Mouse (Mus musculus) ovary, adult 18-20 months (tissue): ENCODE results near the gene Cavin4.

ENCODE experiments used
- DNase-seq: peaks from one replicate; pipeline ENCODE4 v3.0.0; 2022; ENCODE audit warnings: low spot score, mixed read lengths

Cavin4 gene

GRCm38 (mm10) chr4:48663271-48663670 lies at the start of gene Cavin4:
Cavin4 (plus strand) TSS chr4:48663514.
- no peak for DNase-seq

- DNase-seq = no peak
Observed at GRCm38 (mm10) chr4:48615483-48615882, 47.8 kb upstream of the Cavin4 start.

DNA sequence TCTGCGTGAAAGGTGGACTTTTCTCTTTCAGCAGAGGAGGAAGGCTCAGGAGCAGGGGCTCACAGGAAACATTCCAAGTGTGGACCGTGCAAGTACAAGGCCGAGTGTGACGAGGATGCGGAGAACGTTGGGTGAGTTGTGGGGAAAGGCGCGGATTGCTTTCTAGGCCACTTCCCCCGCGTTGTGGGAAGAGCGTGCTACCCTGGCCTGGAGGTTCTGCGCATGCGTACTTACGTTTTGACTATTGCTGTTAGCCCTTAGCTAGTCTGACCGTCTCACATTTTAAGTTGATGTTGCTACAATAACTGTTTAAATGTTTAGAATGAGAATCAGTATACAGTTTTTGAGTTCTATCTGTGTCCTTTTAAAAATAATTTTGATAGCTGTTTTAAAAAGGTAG lies 46.1 kb upstream of the Cavin4 start:
- DNase-seq = no peak

DNA sequence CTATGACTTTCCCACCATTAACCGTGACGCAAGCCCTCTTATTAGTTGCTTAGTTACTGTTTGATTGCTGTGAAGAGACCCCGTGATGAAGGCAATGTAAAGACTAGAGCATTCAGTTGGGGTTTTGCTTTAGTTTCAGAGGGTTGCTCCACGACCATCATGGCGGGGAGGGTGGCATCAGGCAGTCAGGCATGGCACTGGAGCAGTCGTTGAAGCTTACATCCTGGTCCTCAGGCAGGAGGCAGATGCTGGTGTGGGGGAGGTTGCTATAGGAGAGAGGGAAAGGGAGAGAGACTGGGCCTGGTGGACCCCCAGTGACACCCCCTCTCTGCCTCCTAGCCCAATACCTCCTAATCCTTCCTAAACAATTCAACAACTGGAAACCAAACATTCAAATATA lies 43.2 kb upstream of the Cavin4 start:
- no peak for DNase-seq

- DNase-seq = no peak
Observed at GRCm38 (mm10) chr4:48622246-48622645, 41.1 kb upstream of the Cavin4 start.

DNA sequence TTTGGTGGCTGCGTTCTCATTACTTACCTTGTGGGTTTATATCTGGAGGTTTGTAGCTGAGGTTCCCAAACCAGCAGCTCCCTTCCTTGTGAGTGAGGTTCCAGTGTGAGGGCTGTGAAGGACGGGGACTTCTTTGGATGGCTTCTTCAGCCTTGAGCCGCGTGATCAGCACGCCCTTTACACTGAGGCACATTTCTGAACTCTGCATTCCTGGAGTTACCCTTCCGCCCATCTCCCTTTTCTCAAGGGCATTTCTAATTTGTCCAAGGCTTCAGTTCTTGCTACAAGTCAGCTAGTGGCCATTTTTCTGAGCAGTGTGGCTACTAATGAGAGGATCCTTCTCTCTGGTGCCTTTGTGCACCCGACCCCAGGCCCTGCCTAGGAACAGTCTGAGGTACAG lies 40.4 kb upstream of the Cavin4 start:
- DNase-seq = peak; percentile 9

DNA sequence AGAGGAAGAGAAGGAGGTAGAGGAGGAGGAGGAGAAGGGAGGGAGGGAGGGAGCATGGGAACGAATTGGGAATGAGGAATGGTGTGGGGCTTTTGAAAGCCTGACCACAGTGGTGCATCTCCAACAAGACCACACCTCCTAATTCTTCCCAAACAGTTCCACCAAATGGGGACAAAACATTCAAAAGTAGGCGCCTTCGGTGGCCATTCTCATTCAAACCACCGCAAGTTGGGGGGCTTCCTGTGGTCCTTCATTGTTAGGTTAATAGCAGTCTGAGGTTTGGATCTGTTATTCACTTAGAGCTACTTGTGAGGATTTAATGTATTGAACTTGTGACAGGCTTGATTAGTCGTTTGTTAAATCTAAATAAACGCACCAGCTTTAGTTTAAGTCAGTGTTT lies 38.4 kb upstream of the Cavin4 start:
- no peak for DNase-seq

DNA sequence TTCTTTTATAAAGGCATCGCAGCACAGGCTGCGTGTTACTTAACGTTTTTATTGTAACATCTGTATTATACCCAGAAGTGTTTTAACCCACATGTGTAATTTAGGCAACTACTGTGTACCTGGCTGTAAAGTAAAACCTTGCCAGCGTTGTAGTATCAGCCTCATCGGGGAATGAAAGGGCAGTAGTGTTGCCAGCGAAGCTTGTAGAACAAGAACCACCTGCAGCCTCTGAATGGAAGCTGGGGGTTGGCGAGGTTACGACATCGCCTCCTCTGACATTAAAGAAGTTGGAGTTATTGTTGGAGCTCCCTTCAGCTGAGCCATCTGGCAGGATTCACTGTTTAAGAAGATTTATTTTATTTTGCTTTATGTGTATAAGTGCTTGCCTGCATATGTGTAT lies 37.5 kb upstream of the Cavin4 start:
- DNase-seq = no peak

DNA sequence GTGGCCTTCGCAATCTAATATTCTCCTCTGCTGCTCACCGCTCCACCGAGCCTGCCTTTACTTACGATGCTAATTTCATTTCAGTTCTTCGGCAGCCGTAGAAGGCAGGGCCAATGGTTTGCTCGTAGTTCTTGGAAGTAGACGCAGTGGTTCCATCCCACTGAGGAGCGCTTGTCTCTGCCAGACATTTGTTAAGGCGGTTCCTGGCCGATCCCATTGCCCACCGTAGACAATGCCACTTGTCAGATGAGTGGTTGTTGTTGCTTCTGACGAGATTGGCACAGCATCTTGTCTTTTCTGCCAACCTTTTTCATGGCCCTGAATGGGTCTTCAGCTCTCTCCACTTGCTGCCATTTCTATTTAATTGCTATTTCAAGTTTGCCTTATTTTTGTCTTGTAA lies 33.9 kb upstream of the Cavin4 start:
- DNase-seq = no peak

DNA sequence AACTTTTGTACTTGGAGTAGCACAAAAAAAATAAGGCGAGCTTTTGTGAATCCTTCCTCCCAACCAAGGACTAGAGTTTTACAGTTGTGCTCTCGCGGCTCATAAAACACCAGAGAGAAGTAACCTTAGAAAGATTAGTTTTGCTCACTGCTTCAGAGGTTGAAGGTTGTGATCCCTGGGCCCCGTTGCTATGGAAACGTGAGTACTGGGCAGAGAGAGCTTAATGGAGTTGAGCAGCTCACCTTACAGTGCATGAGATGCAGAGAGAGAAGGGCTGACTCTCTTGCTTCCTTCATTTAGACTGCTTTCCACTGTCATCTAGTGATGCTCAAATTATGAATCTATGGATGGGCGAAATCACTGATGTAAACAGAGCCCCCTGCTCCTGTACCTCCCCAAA lies 29.8 kb upstream of the Cavin4 start:
- no peak for DNase-seq

- DNase-seq = no peak
Observed at GRCm38 (mm10) chr4:48634058-48634457, 29.3 kb upstream of the Cavin4 start.

- DNase-seq = no peak
Observed at GRCm38 (mm10) chr4:48636831-48637230, 26.5 kb upstream of the Cavin4 start.

DNA sequence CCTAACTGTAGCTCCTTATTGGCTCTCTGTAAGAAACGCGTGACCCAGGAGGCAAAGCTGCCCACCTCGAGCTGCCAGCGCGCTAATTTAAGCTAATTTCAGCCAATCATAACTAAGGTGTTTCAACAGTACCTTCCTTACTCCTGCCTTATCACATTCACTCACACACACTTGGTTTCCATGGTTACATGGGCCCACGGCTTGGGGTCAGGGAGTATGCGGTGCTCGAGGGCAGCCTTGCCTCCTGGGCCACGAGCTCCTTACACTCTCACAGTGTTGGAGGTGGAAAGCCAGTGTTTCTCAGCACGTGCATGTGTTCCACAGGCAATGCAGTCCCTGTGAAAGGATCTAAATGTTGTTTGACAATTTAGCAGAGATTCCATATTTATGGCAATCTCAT lies 25.2 kb upstream of the Cavin4 start:
- no peak for DNase-seq

- no peak for DNase-seq
Observed at GRCm38 (mm10) chr4:48639503-48639902, 23.8 kb upstream of the Cavin4 start.

GRCm38 (mm10) chr4:48643801-48644200 lies 19.5 kb upstream of the Cavin4 start:
- no peak for DNase-seq

DNA sequence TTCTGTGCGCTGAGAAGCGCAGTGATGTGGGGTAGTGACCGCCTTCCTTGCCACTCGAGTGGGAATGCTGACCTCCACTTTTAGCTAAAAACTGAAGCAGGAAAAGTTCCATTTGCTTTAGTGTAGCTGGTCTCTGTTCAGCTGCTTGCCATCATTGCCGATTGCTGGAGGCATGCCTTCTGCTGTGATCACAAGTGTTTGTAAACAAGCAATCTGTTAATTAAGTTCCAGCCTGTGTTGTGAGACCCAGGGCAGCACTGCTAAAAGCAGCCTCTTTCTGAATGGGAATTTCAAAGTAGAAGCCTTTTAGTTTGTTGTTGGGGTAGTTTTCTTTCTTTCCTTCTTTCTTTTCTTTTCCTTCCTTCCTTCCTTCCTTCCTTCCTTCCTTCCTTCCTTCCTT lies 17.2 kb upstream of the Cavin4 start:
- DNase-seq = no peak

DNA sequence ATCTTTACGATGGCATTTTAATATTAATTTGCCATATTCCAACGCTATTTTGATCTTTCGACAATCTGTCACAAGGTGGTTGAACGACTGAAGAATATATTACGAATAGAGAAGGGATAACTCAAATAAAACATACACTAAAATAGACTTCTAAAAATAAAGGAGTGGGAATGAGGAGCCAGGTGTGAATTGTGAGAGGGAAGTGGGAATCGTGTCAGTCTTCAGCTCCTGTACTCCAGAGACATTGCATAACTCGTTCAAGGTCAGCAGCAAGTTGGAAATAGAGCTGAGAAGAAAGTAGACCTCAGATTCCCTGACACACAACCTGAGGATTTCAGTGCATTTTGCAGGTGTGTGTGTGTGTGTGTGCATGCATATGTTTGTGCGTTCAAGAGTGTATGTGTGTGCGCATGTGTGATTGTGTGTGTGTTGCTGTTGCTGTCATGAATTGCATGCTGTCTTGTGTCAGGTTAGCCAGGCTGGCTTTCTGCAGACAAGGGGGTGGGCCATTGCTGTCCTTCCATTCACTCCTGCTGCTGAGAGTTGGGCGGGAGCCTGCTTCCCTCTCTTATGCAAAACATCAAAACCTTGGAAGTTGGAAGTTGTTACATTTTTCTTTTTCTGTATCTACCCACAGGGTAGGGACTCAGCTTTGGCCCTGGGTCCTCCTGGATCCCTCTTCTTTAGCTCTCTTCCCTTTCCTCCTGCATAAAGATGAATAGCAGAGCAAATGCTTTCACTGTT lies 12.5 kb upstream of the Cavin4 start:
- DNase-seq = no peak

- no peak for DNase-seq
Observed at GRCm38 (mm10) chr4:48654118-48654517, 9.2 kb upstream of the Cavin4 start.

DNA sequence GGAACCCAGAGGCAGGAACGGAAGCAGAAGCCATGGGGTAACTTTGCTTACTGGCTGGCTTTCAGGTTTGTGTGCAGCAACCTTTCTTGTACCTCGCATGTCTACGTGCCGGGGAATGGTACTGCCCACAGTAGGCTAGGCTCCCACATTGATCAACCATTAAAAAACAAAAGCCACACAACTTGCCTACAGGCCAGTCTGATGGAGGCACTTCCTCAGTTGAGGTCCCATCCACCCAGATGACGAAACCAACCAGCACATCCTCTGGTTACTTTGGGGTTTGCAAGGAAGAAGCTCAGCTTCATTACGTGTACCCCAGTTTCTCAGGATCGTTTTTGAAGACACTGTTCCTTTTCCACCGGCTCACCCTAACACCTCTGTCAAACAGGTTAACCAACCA lies 6.8 kb upstream of the Cavin4 start:
- no peak for DNase-seq

DNA sequence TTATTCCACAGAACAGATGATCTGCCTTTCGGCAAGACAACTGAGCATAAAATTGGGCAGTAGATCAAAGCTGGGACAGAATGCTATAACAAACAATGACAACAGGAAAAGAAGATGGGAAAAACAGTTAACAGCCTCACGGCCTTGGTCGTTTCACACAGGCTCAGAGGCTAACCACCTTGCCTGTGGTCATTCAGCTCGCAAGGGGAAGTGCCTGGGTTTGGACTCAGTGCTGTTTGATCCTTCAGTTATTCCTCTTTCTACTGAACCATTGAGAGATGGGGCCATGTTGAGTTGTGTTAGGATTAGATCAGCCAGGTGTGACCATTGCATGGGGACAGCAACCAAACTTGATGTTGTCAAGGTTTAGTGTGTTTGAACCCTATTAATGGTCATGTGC lies 3.2 kb upstream of the Cavin4 start:
- no peak for DNase-seq

DNA sequence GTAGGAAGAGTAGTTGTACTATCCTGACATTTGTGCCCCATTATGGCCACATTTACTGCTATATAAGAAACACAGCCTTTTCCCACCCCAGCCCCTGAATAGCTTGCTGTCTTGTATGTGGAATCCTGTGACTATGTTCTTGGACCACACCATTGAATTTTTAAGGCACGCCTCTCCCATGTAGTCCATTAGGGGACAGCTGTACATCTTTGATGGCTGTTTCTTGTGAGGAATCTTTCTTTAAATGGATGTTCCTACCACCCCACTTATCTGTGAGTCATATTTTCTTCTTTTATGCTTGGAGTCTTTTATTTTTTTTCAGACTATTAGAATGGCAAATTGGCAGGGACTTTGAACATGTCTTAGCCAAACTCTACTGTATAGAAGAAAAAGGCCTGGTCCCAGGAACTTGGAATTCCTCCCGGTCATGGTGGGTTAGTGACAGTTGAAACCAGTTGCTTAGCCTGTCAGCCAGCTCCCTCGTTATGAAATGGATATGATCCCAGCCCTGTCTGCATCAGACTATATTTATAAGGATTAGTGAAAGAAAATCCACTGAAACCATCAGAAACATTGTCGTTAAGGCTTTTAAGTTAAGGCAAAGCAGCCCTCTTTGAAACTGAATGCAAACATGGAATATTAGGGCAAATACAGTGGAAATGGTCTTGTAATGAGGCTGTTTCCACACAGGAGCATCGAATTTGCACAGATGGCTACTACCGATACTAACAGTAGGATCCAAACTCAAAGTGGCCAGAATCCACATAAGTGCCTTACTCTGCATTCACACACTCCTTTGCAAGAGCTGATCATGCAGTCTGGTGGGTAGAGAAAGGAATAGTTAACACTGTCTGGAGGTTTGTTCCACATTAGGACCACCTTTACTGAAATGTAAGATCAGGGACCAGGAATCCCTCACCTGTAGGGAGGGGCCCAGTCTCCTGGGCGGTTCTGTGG lies 2.4 kb upstream of the Cavin4 start:
- no peak for DNase-seq

DNA sequence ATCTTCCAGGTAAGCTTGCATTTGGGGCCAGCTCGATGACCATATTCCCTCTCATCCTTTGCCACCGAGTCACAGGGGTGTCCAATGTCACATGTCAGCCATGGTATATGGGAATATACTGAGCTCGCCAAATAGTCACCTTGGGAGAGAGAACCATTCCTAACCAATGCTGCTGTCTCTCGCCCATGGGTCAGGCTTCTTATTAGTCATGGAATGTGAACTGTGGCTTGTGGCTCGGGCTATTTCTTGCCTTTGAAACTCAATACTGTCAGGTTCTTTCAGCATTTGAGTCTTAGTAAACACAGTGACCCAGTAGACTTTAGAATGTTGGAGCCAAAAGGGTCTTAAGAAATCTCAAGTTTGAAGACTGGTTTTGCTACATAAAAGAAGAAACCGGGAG lies 707 bp downstream of the Cavin4 start:
- no peak for DNase-seq

GRCm38 (mm10) chr4:48667279-48667678 lies 4.0 kb downstream of the Cavin4 start:
- no peak for DNase-seq
